24 mouse cellular contexts compared by ENCODE assay signal in genomic region chr4:116738972-116739751, GRCm38 (mm10).
"Had no signal": no experiment of that assay in that cellular context is flagged by ENCODE, and none has a peak within 500 bp of the region (broad histone marks: within the 10 kb centered on the region; RNA-seq: fewer than 3 reads in every experiment).

No protein-coding gene starts in this region.

- H3K4me3 ChIP-seq: layer of hippocampus, adult 2 months; left cerebral cortex, adult 2 months; limb, embryonic 12.5 days; limb, embryonic 15.5 days; megakaryocyte, embryonic 14.5 days had no signal

- H3K27ac ChIP-seq: kidney, postnatal 0 days; layer of hippocampus, adult 2 months; left cerebral cortex, adult 2 months; limb, embryonic 12.5 days; limb, embryonic 15.5 days; liver, embryonic 14.5 days; macrophage; stomach, postnatal 0 days had no signal

- H3K4me1 ChIP-seq: limb, embryonic 12.5 days; limb, embryonic 15.5 days had no signal

- H3K9ac ChIP-seq: limb, embryonic 12.5 days; limb, embryonic 15.5 days; liver, embryonic 14.5 days; liver, postnatal 0 days; lung, embryonic 14.5 days had no signal

- H3K9me3 ChIP-seq: limb, embryonic 12.5 days; limb, embryonic 15.5 days; megakaryocyte, embryonic 14.5 days had no signal

- H3K36me3 ChIP-seq: limb, embryonic 15.5 days had no signal

- H3K4me2 ChIP-seq: limb, embryonic 12.5 days; limb, embryonic 15.5 days; liver, embryonic 11.5 days; lung, embryonic 14.5 days; midbrain, embryonic 11.5 days had no signal

- H3K27me3 ChIP-seq: limb, embryonic 12.5 days; limb, embryonic 15.5 days had no signal

- ATAC-seq: liver, postnatal 0 days; lung, postnatal 0 days had no signal

- DNase-seq: kidney, postnatal 25 days; layer of hippocampus, adult 9-11 months; left cerebral cortex, postnatal 4 days; liver, postnatal 0 days; lung, embryonic 14.5 days; midbrain, embryonic 14.5 days; right cerebral cortex, adult 18-20 months; right cerebral cortex, postnatal 14 days; right cerebral cortex, postnatal 4 days; thymus, adult 2 months; thymus, postnatal 14 days; thymus, postnatal 4 days had no signal
